Mouse (Mus musculus) layer of hippocampus, postnatal 14 days (tissue): ENCODE measurements around the gene Hat1. TPM values are rescaled to one million over a fixed set of nuclear protein-coding genes. Genes with fewer than 3 reads are reported as not detected.

ENCODE experiments used
- DNase-seq, 2 experiments: peaks; one replicate each; pipeline ENCODE4 v3.0.0; 2021 to 2022; ENCODE audit warnings: low spot score in 2 of 2, mixed read lengths in 1 of 2
- total RNA-seq, 2 experiments: library from RNA; stranded (reverse); gene quantifications; 2 replicates each; pipeline ENCODE4 v1.2.3; 2021

Hat1 gene
- total RNA-seq, 2 experiments from 2014 or later: 15.6 to 15.7 TPM

DNA sequence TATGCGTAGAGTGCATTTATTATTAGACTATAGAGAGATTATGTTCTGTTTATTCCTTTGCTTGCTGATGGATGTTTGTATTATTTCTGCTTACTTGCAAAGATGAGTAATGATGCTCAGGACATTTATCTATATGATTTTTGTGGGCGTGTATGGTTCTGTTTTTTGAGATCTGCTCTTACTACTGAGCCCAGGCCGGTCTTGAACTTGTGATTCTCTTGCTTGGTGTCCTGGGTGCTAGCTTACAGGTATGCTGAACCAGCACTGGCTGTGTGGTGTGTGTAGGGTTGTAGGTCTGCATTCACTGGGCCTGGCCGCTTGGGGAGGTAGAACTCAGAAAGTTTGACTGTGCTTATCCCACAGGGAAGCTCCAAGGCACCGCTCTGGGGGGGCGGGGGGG is 72.4 kb downstream of the Hat1 start:
- DNase-seq: no peak

- no peak for DNase-seq
These were observed 72.8 kb downstream of the Hat1 start for GRCm38 (mm10) chr2:71461589-71461988.

DNA sequence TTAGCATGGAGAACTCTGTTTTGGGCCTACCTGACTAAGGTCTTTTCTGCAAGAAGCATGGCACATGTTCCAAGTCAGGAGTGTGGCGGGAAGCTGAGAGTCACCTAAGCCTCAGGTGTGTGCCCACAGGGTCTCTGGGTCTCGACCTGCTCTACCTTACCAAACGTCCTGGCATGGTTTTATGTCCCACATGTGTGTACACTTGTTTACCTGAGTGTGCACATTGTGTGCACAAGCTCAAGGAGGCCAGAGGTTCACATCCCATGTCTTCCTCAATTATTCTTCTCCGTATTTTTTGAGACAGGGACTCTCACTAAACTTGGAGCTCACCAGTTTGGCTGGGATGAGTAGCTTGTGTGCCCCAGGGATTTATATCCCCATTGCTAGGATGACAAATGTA is 73.3 kb downstream of the Hat1 start:
- no peak for DNase-seq

DNA sequence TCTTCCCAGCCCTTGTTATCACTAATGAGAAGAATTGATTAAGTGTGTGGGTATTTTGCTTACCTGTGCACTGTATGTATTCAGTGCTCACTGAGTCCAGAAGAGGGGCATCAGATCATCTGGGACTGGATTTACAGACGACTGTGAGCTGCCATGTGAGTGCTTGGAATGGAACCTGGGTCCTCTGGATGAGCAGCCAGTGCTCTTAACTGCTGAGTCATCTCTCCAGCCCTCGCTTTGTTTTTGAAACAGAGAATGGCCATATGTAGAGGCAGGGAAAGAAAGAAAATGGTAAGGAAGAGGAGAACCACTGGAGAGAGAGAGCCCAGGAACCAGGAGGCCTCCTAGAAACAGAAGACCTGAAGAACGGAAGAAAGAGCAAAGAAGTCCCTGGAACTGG is 73.8 kb downstream of the Hat1 start:
- DNase-seq: no peak

DNA sequence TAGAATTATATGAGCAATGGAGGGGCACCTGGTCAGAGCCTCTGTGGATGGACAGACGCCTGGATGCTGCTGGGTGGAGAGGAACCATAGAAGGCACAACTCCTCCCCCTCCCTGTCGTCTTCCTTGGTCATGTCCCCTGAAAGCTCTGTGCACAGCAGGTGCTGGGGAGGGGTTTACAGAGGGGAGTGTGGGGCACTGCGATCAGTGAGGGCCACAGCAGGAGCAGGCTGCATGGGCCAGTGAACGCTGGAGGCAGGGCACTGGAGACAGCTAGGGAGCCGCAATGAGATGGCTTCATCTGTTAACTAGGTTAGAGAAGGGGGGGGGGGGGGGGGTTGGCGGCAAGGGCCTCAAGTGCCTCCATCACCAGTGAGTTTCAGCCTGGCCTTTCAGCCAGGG is 77.3 kb downstream of the Hat1 start:
- DNase-seq: no peak

DNA sequence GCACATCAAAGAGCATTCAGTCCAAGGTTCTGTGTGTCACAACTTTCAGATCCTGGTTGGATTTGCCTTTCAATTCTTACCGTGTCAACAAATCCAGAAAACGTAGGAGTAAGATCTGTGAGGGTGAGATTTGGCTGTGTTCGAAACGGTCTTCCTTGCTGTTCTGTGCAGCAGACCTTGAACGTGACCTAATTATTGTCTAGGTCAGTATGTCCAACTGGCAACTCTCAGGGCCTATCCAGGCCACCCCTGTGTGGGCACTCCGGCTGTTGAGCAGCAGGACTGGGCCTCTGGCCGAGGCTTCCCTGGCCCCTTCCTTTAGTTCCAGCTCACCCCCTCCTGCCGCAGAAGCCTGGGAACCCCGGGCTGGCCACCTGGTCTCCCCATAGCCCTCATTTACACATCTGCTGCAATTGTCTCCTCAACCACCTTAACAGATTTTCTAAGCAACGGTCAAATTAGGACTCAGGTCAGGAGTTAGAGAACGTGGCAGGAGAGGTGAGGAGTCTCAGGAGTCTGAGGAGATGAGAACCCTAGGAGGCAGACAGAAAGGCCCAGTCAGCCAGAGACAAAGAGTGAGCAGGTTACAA is 78.2 kb downstream of the Hat1 start:
- no peak for DNase-seq

DNA sequence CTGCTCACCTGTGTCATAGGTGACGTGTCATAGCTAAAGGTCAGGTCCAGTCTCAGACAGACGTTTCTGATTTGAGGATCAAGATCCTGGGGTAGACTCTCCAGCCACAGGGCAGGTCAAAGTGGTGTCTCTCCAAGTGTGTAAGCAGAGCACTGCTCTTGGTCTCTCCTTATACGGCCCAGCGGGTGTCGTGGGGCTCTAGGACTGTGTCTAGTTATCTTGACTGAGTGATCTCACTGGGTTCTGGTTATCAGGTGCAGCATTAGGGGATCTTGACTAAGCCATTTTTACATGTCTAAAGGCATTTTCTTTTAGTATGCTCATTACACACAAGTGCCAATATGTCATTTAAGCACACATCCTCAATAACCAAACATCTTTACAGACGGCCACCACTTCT is 82.3 kb downstream of the Hat1 start:
- no peak for DNase-seq

- no peak for DNase-seq
These were observed 85.1 kb downstream of the Hat1 start for GRCm38 (mm10) chr2:71473830-71474229.

- DNase-seq: no peak
These were observed 85.6 kb downstream of the Hat1 start for GRCm38 (mm10) chr2:71474345-71474744.

DNA sequence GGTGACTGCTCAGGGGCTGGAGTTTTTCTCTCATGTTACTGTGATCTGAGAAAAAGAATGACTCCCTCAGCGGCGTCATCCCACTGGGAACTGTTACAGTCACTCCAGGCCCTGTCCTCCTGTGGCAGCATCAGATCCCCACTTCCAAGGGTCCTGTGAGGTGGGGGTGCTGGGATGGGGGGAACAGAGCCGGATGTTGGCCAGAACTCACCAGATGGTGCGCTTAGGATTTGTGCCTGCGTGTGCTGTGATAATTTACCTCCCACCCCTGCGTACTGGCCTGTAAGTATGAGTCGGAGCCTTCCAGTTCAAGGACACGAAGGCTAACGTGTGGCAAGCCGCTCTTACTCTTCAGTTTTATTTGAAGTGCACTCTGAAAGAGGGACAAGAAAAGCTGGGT is 86.6 kb downstream of the Hat1 start:
- DNase-seq: no peak

GRCm38 (mm10) chr2:71475760-71476159 is 87.0 kb downstream of the Hat1 start:
- DNase-seq: no peak

GRCm38 (mm10) chr2:71477787-71478186 is 89.0 kb downstream of the Hat1 start:
- DNase-seq: no peak

DNA sequence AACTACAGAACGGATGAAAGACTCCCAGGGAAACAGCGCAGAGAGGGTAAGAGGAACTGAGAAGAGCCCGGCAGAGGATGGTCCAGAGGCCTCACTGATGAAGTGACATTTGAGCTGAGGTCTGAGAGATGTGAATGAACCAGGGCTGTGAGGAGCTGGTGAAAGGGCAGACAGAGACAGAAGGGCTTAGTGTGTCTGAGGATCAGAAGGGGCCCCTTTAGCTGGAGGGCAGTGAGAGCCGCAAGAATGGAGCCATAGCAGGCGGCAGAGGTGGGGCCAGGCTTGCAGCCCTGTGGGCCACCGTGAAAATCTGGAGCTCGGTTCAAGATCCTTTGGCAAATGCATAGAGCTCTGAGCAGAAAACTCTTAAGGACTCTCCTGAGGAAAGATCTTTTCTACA is 91.2 kb downstream of the Hat1 start:
- DNase-seq: no peak

DNA sequence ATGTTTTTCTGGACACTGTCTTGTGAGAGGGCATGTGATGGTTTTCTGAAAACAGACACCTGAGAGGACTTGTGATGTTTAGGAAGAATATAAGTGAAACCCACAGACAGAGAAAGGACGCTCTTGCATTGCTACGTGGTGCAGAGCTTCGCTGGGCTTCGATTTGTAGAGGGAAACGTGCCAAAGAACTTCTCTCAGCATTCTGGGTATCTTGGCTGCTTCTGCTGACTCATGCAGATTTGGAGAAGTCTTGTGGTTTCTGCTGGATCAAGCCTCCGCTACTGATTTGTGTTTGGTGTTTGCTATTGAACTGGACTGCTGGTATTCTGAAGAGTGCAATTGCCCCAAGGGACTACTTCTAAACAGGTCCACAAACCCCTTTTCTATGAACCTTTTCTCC is 93.1 kb downstream of the Hat1 start:
- DNase-seq: no peak

- DNase-seq: no peak
These were observed 94.4 kb downstream of the Hat1 start for GRCm38 (mm10) chr2:71483046-71483716.

- no peak for DNase-seq
These were observed 94.9 kb downstream of the Hat1 start for GRCm38 (mm10) chr2:71483717-71484066.

Other genes starting within 250 kb of the Hat1 start
- 100 to 1,000 TPM; 143 to 146 TPM for gene Dync1i2, start 177.3 kb upstream of the Hat1 start, total RNA-seq
- gene Slc25a12, start 21.2 kb upstream of the Hat1 start, total RNA-seq: 100 to 1,000 TPM; 164 to 174 TPM
- 10 to 100 TPM; 23.3 to 25.0 TPM for gene Metap1d, start 64.3 kb downstream of the Hat1 start, total RNA-seq
- gene Dlx1, start 139.2 kb downstream of the Hat1 start, total RNA-seq: 10 to 100 TPM; 18.4 to 24.4 TPM
- 1 to 10 TPM; 6.2 to 7.5 TPM for gene Dlx2, start 157.8 kb downstream of the Hat1 start, total RNA-seq